Mouse (Mus musculus): ENCODE results near the gene Zfp473.

Gene Zfp473

DNA sequence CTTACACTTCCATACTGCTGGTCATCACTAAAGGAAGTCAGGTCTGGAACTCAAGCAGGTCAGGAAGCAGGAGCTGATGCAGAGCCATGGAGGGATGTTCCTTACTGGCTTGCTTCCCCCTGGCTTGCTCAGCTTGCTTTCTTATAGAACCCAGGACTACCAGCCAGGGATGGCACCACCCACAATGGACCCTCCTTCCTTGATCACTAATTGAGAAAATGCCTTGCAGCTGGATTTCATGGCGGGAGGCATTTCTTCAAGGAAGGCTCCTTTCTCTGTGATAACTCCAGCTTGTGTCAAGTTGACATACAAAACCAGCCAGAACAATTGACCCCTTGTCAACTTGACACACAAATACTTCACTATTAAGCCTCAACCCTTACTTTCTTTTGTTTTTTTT, at the start of gene Zfp473:
Gene Zfp473, minus strand, starts transcription at position 101 of the 400 bp plus-strand sequence.
- in situ Hi-C loops (cut with MboI, MseI), result loop anchor here (10.0 kb wide), 1 partner anchor 446 kb away; the partner anchor contains the start of gene Clec11a

DNA sequence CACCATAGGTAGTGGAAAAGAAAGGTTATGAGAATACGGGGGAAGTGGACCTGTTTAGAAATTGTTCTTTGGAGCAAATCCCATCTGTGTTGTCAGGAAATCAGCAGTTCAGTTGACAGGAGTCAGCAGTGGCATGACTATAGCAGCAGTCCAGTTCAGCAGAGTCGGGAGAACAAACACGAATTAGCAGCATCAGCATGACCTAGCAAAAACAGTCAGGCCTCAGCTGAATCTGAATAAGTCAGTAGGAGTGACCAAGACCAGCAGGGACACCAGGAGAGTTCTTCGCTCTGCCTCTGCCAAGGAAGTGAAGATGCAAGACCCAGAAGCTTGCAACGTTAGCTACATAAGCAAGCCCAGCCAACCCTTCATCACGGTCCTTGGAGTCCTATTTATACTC, 41.9 kb upstream of the Zfp473 start:
- in situ Hi-C loops (cut with MboI, MseI), result loop anchor here (5.0 to 25.0 kb wide), 3 partner anchors 688 to 1820 kb away; partner anchors contain the start of gene Klk1b21

DNA sequence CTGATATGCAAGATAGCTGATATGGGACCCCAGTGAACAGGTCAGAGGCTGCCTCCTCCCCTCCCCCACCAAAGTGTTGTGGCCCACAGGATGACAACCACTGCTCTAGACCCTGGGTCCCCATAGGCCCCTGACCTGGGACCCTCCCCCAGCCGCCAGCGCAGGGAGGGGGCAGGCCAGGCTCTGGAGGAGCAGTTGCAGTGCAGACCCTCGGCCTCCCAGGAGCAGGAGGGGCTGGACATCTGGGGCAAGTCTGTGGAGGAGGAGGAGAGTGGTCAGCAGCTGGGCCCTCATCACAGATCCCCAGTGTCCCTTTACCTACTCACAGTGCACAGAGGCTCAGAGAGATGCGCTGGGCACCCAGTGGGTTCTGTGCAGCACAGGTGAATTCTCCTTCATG, 39.2 kb upstream of the Zfp473 start:
- in situ Hi-C loops (cut with MboI, MseI), result loop anchor here (5.0 to 25.0 kb wide), 3 partner anchors 685 to 1822 kb away; partner anchors contain the start of gene Klk1b21

DNA sequence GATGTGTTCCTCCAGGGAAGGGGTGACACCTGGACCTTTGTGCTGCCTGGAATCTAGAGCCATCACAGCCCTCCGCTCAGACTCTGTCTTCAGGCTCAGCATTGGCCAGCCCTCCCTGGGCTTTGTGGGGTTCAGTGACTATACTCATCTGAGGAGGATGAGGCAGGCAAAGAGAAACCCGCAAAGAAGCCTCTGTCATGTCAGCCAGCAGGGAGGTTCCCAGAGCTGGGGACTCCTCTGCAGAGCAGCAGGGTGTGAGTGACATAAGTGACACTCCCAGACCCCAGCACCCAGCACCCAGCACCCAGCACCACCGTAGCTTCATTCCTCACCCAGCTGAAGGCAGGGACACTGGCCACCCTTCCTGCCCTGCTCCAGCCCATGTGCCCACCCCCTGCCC, 38.7 kb upstream of the Zfp473 start:
- in situ Hi-C loops (cut with MboI, MseI), result loop anchor here (25.0 kb wide), 1 partner anchor 1823 kb away; no protein-coding TSS in a partner anchor

DNA sequence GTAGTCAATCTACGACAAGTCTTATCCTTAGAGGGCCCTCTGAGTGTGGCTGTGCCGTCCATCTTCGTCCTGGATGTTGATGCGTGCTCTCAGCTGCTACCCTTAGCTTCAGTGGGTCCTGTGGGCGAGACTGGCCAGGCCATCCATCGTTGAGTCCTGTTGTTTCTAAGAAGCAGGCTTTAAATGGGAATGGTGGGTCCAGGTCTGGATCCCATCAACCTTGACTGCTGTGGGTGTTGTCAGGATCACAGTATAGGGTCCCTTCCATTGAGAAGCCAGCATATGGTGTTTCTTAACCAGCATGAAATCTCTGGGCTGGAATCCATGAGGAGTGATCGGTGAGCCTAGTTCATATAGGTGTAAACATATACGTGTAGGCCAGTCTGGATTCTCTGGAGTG, 29.3 kb upstream of the Zfp473 start:
- in situ Hi-C loops (cut with MboI, MseI), result loop anchor here (25.0 kb wide), 1 partner anchor 1832 kb away; no protein-coding TSS in a partner anchor

DNA sequence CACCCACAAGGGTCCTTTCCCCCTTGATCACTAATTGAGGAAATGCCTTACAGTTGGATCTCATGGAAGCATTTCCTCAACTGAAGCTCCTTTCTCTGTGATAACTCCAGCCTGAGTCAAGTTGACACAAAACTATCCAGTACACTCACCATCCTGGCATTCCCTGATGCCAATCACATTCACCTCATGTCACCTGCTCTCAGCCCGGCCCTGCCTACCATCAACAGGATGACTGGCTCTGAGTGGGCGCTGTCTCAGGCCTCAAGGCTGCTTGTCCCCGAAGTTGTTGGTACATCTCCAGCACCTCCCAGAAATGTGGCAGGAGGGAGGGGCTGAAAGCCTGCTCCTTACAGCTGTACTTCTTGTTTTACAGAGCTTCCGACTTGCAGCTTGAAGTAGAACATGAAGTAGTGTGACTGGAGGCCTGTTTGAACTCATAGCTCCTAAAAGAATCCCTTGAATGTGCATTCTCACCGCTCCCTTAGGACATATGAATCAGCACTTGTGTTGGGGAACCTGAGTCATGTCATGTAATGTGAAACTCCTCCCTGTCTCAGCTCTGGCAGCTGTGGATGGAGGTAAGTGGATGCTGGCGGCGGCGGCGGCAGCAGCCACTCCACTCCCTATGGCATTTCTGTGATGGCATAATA, 26.1 kb upstream of the Zfp473 start:
- in situ Hi-C loops (cut with MboI, MseI), result loop anchor here (25.0 kb wide), 1 partner anchor 1835 kb away; no protein-coding TSS in a partner anchor

DNA sequence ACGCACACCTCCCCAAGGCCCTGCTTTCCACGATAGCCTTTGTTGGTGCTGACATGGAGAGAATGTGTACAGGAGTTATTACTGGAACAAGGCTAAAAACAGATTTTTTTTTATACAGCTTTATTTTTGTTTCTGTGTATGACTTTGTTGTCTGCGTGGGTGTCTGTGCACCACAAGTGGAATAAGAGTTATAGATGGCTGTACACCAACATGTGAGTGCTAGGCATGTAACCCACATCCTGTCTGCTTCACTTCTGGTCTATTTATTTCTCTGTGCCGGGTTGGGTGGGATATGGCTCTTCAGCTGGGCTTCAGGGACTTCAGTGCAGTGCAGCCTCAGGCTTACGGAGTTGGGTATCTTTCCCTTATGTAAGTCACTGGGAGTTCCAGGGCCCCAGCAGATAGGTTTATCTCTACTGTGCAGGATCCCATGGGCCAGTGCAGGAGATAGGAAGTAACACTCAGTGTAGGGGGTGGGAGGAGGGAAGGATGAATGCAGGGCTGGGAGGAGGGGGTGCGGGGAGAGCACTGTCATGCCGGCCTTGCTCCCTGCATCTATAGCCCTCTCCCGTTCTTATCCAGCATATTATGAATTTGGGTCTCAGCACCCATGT, 21.8 kb upstream of the Zfp473 start:
- in situ Hi-C loops (cut with MboI, MseI), result no loop called here

DNA sequence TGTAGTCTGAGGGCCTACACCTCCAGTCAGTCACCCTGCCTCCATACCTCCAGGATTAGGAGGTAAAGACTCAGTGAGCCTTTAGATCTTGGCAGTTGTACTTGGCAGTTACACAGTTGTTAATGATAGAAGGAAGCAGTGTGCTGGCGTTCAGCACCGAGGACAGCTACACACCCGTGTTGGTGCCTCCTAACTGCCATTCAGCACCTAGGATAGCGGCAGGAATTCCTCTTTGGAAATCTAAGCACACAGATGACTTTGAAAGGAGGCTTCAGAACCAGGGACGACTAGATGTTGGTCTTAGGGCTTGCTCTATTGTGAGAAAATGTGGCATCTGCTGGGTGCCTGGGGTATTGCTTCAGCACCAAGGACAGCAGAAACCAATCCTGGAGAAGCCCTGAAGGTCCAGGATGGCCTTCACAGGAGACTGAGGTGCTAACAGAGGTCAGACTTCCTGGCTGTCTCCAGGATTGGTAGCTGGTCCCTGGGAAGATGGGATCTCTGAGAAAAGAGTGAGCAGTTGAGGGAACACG, 19.3 kb upstream of the Zfp473 start:
- in situ Hi-C loops (cut with MboI, MseI), result no loop called here

DNA sequence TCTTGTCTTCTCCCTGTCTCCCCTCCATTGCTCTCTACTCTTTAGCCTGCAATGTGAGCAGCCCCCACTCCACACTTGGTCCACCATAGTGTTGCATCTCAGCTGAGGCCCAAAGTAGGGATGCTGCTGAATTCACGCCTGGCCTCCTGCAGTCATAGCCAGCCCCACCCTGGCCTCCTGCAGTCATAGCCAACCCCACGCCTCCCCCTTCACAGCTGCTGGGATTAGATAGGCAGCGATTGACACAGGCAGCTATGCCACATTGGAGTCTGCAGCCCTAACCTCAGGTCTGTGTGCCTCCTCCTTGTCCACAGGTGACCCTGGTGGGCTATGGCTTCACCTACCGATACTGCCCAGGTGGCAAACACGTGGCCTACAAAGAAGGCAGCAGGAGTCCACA, 17.3 kb upstream of the Zfp473 start:
- in situ Hi-C loops (cut with MboI, MseI), result loop anchor here (5.0 kb wide), 1 partner anchor 39 kb away; no protein-coding TSS in a partner anchor

DNA sequence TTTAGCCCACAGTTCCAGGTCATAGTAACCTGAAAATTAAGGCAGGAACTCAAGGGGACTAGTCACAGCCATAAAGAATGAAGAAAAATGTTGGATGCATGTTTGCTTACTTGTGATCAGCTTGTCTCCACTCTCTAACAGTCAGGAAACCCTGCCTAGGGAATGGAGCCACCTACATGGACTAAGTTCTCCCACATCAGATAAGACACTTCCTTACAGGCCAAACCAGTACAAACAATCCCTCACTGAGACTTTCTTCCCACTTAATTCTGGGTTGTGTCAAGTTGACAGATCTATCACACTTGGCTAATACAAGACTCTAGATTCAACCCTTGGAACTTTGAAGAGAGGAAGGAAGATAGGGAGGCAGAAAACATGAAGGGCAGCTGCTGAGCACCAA, 9.5 kb upstream of the Zfp473 start:
- in situ Hi-C loops (cut with MboI, MseI), result no loop called here

DNA sequence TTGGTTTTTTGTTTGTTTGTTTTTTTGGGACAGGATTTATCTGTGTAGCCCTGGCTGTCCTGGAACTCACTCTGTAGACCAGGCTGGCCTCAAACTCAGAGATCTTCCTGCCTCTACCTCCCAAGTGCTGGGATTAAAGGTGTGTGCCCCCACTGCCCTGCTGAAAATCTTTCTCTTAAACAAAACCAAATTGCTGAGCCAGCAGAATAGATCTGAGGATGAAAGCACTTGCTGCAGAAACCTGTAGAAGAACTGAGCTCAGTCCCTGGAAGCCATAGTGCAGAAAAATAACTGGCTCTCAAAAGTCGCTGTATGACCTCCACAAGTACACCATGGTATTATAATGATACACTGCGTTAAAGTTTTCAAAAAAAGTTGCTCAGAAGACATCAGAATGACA, 6.3 kb upstream of the Zfp473 start:
- in situ Hi-C loops (cut with MboI, MseI), result loop anchor here (10.0 kb wide), 1 partner anchor 452 kb away; the partner anchor contains the start of gene Clec11a

DNA sequence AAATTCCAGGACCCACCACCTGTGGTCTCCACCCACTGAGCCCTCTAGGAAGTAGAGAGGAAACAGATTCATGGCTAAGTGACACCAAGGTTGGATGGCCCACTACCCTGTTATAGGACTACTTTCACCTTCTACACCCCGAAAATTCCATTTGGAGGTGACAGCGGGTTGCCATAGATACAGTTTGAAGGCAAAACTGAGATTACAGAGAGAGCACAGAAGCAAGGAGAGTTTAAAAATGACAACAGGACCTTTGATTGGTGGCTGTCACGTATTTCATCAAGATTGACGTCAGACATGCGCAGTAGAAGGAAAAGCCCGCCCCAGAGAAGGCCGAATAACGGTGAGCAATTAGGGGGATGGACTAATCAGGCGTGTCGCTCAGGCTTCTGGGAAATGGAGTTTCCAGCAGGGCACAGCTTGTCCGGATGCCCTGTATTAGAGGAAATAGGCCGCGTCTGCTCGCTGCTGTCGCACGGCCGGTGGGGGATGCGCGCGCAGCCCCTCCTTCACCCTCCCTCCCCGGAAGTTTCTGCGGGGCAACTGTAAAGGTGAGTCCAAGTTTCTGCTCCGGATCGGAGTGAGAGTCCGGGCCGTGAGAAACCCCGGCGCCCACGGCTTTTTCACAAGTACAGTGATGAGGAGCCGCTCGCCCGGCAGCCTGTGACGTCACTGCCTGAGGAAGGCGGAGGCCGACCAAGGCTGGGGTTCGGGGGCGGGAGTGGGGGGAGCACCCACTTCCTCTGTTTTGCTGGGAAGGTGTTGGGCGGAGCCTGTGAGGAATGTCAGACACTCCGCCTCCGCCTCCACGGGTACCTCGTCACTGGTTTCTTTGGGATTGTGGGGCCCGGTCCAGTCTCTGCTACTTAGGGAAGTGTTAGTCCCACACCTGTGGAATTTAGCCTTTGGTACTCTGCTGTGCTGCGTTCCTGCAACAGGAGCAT, 2.5 kb downstream of the Zfp473 start, which contains the start of gene Vrk3:
Gene Vrk3, plus strand, starts transcription at position 313 of the 944 bp plus-strand sequence.
- in situ Hi-C loops (cut with MboI, MseI), result no loop called here

DNA sequence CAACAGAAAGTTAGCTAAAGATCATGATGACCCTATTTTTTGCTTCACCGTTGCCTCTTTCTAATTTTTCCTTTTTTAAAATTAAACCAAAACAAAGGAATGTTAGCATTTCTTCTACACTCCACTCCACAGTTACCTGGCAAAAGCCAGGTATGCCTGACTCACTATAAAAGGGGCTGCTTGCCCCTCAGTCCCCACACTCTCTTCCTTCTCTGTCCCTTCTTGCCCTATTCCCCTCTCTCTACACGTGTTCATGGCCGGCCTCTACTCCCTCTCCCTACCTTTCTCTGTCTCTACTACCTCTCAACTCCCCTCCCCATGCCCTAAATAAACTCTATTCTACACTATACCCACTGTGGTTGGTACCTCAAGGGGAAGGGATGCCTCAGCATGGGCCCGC, 3.7 kb downstream of the Zfp473 start:
- in situ Hi-C loops (cut with MboI, MseI), result no loop called here

DNA sequence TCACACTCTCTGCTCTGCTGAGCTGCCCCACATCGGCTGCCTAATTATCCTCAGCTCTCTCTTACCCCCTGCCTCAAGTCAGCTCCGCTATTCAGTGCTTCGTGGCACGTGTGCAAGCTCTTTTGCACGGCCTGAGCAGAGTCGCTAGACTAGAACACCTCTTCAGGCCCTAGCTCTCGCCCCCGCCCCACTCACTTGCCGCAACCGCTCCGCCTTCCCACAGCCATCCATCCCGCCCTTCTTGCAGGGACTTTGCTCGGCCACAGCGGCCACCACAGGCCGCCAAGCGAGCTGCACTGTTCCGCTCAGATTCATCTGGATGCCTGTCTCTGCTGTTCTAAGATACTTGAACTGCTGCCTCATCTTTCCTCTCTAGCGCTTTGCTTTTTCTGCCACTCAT, 5.8 kb downstream of the Zfp473 start:
- in situ Hi-C loops (cut with MboI, MseI), result no loop called here

DNA sequence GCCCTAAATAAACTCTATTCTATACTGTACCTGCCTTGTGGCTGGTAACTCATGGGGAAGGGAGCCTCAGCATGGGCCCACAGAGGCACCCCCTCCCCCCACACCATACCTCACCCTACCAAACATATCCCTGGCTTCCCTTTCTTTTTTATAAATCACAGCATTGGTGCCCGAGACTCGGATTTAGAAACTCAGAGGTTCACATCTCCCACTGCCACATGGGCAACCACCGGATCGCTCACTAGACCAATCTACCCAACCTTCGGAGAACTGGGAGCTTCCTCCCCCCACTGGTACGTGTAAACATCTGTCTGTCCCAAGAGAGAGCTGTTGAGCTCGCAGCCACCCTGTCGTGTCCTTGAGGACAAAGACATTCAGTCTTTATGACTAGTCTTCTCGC, 6.6 kb downstream of the Zfp473 start:
- in situ Hi-C loops (cut with MboI, MseI), result no loop called here

DNA sequence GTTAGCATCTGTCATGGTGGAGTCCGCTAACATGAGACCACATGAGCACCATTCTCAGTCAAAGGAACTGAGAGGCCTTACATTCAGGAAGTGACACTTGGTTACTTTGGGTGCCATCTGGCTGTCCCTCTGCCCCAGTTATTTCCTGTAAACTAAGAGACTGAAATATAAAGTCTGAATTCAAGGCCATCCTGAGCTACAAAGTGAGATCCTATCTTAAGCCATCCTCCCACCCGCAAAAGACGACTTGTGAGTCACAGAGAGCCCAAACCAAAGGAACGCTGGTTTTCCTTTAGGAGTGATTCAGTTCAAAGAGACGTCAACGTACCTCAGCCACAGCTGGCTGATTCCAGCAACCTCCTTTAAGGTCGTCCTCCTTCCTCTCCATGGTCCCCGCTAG, 9.5 kb downstream of the Zfp473 start:
- in situ Hi-C loops (cut with MboI, MseI), result no loop called here

DNA sequence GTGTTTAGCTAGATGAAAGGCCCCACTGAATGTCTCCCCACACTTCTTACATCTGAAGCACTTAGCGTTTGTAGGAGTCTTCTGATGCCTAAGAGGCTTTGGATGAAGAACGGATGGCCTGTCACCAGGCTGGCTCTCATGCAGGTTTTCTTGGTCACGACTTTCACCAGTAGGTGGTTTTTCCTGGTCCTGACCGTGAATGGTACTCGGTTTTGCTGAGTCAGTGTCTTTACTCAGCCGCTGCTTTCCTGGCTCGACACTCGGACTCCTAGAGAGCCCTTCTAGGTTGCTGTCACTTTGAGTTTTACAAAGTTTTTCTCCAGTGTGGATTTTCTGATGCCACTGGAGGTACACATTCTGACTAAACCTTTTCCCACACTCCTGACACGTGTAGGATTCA, 17.1 kb downstream of the Zfp473 start:
- in situ Hi-C loops (cut with MboI, MseI), result no loop called here

DNA sequence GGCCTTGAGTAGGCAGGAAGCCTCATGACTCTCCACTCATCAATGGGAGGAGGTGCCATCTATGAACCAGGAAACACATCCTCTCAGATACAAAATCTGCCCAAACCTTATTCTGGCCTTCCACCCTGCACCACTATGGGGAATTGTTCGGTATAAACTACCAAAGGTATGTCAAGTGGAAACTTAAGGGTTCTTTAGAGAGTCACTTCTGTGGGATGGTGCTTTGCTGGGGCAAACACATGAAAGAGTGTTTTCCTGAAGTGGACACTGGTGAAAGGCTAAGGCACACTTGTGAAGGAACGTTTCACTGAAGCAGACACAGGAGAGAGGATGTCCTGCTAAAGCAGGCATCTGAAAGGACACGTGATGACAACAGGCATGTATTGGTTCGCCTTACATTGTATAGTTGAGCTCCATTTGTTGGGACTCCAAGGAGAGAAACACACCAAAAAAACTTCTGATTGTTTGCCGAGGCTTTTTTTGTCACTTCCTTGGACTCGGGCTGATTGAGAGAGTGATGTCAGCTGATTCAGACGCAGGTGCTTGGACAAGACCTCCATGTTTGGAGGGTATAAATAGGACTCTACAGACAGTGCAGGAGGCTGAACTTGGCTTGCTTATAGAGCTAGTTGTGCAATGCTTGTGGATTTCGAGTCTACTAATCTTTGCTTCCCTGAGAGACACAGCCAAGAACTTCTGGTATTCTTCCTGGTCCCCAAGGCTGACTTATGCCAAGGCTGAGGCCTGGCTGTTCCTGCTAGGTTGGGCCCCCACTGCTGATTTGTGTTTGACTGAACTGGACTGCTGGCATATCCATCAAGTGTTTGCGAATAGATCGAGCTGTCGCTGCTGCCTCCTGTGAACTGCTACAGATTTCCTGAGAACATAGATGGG, 22.5 kb downstream of the Zfp473 start:
- in situ Hi-C loops (cut with MboI, MseI), result no loop called here

DNA sequence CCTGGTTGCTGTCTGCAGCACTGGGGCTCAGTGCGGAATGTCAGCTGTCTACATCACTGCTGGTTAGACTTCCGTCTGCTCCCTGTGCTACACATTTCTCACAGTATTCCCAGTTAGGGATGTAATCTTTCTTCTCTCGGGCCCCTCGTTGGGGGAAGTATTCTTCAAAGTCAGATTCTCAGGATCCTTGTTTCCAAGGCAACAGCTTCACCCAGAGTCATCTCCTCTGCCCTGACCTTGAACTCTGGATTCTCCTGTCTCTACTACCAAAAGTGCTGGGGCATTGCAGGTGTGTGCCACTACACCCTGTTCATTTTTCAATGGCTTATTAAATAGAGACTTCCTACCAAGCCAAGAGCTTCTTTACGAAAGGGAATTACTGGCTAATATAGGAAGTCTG, 23.7 kb downstream of the Zfp473 start:
- in situ Hi-C loops (cut with MboI, MseI), result no loop called here

DNA sequence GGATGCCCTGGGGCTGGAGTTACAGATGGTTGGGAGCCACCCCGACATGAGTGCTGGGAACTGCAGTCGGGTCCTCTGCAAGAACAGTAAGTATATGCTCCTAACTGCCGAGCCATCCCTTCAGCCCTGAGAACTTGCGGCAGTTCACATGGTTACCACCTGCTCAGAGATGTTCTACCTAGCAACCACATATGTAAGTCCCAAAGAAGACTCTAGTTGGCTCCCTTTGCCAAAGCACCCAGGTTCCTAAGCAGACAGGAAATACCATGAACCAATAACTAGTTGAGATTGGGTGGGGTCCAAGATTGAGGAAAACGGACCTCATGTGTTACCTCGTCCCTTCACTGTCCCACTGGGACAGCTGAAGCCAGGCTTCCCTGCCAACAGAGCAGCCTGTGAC, 24.5 kb downstream of the Zfp473 start:
- in situ Hi-C loops (cut with MboI, MseI), result no loop called here
